Mouse (Mus musculus) erythroblast, embryonic 14.5 days (primary cell): ENCODE measurements around the gene Cox7a2.

Experiments
- GATA1 ChIP-seq: IDR thresholded peaks from 2 replicates; pipeline ENCODE4 v1.6.1; 2012; ENCODE audit warnings: low read length, inconsistent platforms, mixed read lengths
- TAL1 ChIP-seq: IDR thresholded peaks from 3 replicates; pipeline ENCODE4 v1.6.1; 2012; ENCODE audit warnings: low read length, inconsistent platforms, mixed read lengths

GRCm38 (mm10) chr9:79717836-79718475 is 41.7 kb downstream of the Cox7a2 start:
- TF ChIP-seq GATA1, result no peak
- TF ChIP-seq TAL1, result no peak
